Mouse (Mus musculus): ENCODE results near the gene Npas2. TPM values are rescaled to one million over a fixed set of nuclear protein-coding genes. Genes with fewer than 3 reads are reported as not detected.

The Npas2 gene
- total and polyA plus RNA-seq, 2 experiments from 2014 or later: 0.80 to 2.8 TPM

DNA sequence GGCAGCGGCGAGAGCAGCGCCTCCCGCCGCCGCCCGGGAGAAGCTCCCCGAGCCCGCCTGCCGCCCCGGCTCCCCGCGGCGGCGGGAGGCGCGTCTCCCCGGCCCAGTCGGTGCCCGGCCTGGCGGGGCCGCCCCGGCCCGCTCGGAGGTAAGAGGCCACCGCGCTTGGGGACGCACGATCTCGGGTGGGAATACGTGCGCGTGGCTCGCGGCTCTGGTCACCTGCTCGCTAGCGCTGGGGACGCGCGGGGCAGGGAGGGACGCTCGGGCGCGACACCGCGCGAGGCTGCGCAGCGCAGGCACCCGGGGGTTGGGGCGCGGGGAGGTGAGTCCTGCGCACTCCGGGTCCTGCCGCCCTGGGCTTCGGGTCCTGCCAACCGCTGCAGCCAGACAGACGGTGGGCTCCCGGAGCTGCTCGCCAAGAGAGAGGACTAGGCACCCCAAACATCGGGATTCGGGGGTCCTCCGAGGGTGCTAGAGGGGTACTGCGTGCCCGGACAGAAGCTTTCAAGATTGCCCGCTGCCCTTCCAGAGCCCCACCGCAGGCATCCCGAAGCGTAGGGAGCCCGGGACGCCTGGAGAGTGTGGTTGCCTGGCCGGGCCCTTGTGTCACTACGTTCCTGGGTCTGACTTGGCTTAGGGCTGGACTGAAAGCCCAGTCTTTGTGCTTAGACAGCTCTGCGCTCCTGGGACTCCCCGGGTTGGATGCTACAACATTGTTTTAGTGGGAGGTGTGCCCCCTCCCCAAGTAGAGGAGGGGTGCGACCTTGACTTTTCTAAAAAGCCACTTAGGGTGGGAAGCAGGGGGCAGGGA is 538 bp downstream of the Npas2 start:
- 2% methylated on average over 63 of the region's 76 CpGs for WGBS
- peaks cover 19% of the 10 kb centered on the region for H3K27me3 ChIP-seq (ENCODE audit: insufficient read depth, low read length)
- TF ChIP-seq CTCF (IDR thresholded peaks at IDR 0.05; ENCODE audit: low read depth): no peak

DNA sequence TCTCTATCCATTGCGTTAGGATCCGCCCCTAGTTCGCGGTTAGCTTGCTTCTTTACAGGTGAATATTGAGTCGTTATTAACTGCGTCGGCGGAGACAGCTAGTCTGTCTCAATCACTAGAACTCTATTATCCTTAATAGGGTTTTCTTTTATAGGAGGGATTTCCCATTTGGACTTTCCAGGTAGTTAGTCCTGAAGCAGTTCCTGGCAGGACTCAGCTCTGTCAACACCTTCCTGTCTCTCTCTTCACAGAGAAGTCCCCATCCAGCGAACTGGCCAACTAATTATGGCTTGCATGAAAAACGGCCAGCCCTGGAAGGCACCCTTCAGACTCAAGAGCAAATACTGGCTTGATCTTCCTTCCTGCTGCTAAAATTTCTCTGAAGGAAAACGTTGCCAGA is 1.4 kb downstream of the Npas2 start:
- Histone ChIP-seq H3K9ac (replicated peaks; ENCODE audit: low read length) (no peak overlapping the region), H3K4me1 (ENCODE audit: insufficient read depth, low read length) (no peaks in the 10 kb centered on the region; the same call in 1 of the 2 replicates), H3K36me3 (ENCODE audit: insufficient read depth, low read length) (no peaks in the 10 kb centered on the region), H3K27ac (no peak overlapping the region), H3K27me3 (ENCODE audit: insufficient read depth, low read length) (peaks cover 19% of the 10 kb centered on the region), H3K4me2 (ENCODE audit: low read depth, low read length) (peak overlapping the region; percentile 98), H3K4me3 (ENCODE audit: low read length) (peak overlapping the region; percentile 75; the same call in 1 of the 2 replicates), H3K9me3 (ENCODE audit: low read length) (no peaks in the 10 kb centered on the region)
- DNase-seq (ENCODE audit: low spot score) (no peak), ATAC-seq (no peak)
- TF ChIP-seq CTCF (IDR thresholded peaks at IDR 0.05; ENCODE audit: low read depth): no peak
- 4% methylated on average over 11 of the region's 11 CpGs for WGBS

More for the DNA sequence above, 538 bp downstream of the Npas2 start:
- Histone ChIP-seq H3K4me2 (ENCODE audit: low read depth, low read length) (peak overlapping the region; percentile 98), H3K9ac (replicated peaks; ENCODE audit: low read length) (peak overlapping the region; percentile 71), H3K4me1 (ENCODE audit: insufficient read depth, low read length) (no peaks in the 10 kb centered on the region; the same call in 1 of the 2 replicates), H3K4me3 (ENCODE audit: low read length) (peak overlapping the region; percentile 75), H3K9me3 (ENCODE audit: low read length) (no peaks in the 10 kb centered on the region), H3K27ac (no peak overlapping the region; the same call in 1 of the 2 replicates), H3K36me3 (ENCODE audit: insufficient read depth, low read length) (no peaks in the 10 kb centered on the region)
- peak; percentile 81 for ATAC-seq
- DNase-seq (ENCODE audit: low spot score): peak; percentile 69

DNA sequence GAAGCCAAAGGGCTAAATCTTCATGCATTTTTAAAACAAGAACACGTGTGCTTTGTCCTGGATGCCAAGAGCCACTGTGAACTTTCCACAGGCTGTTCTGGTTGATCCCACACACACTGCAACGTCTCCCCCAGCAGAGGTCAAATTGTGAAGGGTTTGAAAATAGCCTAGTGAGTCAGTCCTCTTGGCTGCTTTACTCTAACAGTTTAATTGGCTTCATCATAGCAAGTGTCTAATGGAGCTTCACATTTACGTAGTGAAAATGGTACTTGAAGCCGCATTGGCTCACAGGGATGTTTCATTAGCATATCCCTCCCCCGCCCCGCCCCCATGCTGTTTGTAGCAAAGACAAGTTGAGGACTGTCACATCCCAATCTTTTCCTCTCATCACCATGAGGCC is 2.6 kb downstream of the Npas2 start:
- Histone ChIP-seq H3K4me2 (ENCODE audit: low read depth, low read length) (no peak overlapping the region), H3K27me3 (ENCODE audit: insufficient read depth, low read length) (peaks cover 19% of the 10 kb centered on the region), H3K4me3 (ENCODE audit: low read length) (no peak overlapping the region), H3K9me3 (ENCODE audit: low read length) (no peaks in the 10 kb centered on the region), H3K4me1 (ENCODE audit: insufficient read depth, low read length) (no peaks in the 10 kb centered on the region; the same call in 1 of the 2 replicates), H3K36me3 (ENCODE audit: insufficient read depth, low read length) (no peaks in the 10 kb centered on the region), H3K27ac (no peak overlapping the region), H3K9ac (replicated peaks; ENCODE audit: low read length) (no peak overlapping the region)
- WGBS: 35% methylated on average over 6 of the region's 6 CpGs
- DNase-seq (ENCODE audit: low spot score): no peak
- TF ChIP-seq CTCF (IDR thresholded peaks at IDR 0.05; ENCODE audit: low read depth): no peak
- no peak for ATAC-seq

DNA sequence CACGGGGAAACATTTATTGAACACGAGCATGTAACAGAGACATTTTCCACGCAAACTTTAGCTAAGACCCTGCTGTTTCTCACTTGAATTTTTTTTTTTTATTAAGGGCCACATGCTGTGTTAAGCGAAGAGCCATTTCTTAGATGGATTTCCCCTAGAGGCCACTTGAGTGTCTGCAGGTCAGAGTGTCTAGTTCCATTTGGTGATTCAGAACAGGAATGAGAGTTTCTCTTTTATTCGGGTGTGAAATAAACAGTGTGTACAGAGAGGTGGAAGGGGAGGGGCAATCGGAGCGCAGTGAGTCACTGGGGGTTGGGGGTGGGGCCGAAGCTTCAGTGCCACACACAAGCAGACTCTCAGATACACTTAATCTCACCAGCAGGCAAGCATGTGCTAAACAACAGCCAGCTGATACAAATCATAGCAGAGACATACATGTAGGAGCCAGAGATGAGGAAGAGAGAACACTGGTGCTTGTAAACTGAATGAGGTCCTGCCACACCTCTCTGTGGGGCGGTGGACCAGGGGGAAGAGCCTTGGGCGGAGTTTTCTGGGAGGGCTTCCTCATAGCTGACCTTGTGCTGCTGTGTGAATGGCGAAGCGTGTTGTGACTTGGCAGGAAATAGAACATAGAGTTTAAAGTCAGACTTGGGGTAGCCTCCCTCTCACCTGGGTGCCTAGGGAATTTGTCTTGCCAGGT is 3.3 kb downstream of the Npas2 start:
- H3K4me3 ChIP-seq (ENCODE audit: low read length): no peak overlapping the region
- no peak overlapping the region for H3K27ac ChIP-seq
- TF ChIP-seq CTCF (IDR thresholded peaks at IDR 0.05; ENCODE audit: low read depth): peak; percentile 51
- H3K9ac ChIP-seq (replicated peaks; ENCODE audit: low read length): no peak overlapping the region
- peaks cover 19% of the 10 kb centered on the region for H3K27me3 ChIP-seq (ENCODE audit: insufficient read depth, low read length)
- DNase-seq (ENCODE audit: low spot score) (peak; percentile 40), ATAC-seq (no peak)
- H3K36me3 ChIP-seq (ENCODE audit: insufficient read depth, low read length): no peaks in the 10 kb centered on the region
- no peaks in the 10 kb centered on the region for H3K9me3 ChIP-seq (ENCODE audit: low read length)
- WGBS: 56% methylated on average over 12 of the region's 12 CpGs
- H3K4me2 ChIP-seq (ENCODE audit: low read depth, low read length): no peak overlapping the region
- no peaks in the 10 kb centered on the region; the same call in 1 of the 2 replicates for H3K4me1 ChIP-seq (ENCODE audit: insufficient read depth, low read length)

DNA sequence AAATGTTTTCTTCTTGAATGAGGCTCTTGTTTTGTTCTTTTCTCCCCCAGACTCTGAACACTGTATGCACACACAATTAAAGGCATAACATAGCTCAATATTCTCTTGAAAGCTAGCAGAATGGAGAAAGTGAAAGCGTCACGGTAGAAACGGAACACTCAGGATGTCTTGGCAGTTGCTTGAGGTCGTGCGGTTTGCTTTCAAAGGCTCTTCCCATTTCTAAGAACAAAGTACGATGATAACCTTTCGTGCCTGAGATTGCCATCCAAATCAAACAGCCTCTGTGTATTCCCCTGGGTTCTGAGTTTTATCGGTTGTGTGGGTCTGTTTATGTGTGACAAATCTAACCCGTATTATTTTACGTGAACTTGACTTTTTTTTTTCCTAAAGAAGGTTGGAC is 11.5 kb downstream of the Npas2 start:
- TF ChIP-seq CTCF (IDR thresholded peaks at IDR 0.05; ENCODE audit: low read depth): no peak

DNA sequence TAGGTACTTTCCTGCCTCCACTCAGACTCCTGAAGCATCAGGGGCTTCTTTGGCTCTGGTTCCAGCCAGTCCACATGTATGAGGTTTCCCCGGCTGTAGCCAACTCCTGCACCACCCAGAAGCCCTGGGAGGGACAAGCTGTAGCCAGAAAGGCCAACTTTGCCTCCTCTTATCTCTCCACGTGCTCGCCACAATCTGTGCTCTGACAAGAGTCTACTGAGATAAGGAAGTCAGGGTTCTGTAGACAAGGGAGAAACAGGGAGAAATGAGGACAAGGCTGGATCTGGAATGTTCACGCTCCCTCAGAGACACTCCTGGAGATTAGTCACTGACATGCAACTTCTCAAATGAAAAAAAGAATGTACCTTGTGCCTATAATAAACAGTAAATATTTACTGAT is 12.2 kb downstream of the Npas2 start:
- Histone ChIP-seq H3K4me2 (ENCODE audit: low read depth, low read length) (no peak overlapping the region), H3K9ac (replicated peaks; ENCODE audit: low read length) (no peak overlapping the region), H3K4me3 (ENCODE audit: low read length) (no peak overlapping the region), H3K9me3 (ENCODE audit: low read length) (no peaks in the 10 kb centered on the region), H3K27me3 (ENCODE audit: insufficient read depth, low read length) (no peaks in the 10 kb centered on the region; the same call in 1 of the 2 replicates), H3K27ac (no peak overlapping the region), H3K4me1 (ENCODE audit: insufficient read depth, low read length) (no peaks in the 10 kb centered on the region), H3K36me3 (ENCODE audit: insufficient read depth, low read length) (no peaks in the 10 kb centered on the region)
- no peak for TF ChIP-seq CTCF (IDR thresholded peaks at IDR 0.05; ENCODE audit: low read depth)
- WGBS: 86% methylated on average over 4 of the region's 4 CpGs
- DNase-seq (ENCODE audit: low spot score) (no peak), ATAC-seq (no peak)

More for the DNA sequence above, 11.5 kb downstream of the Npas2 start:
- H3K9me3 ChIP-seq (ENCODE audit: low read length): no peaks in the 10 kb centered on the region
- H3K9ac ChIP-seq (replicated peaks; ENCODE audit: low read length): no peak overlapping the region
- DNase-seq (ENCODE audit: low spot score) (no peak), ATAC-seq (no peak)
- WGBS: 76% methylated on average over 10 of the region's 10 CpGs
- H3K36me3 ChIP-seq (ENCODE audit: insufficient read depth, low read length): no peaks in the 10 kb centered on the region
- no peaks in the 10 kb centered on the region for H3K4me1 ChIP-seq (ENCODE audit: insufficient read depth, low read length)
- no peak overlapping the region for H3K27ac ChIP-seq
- H3K4me2 ChIP-seq (ENCODE audit: low read depth, low read length): no peak overlapping the region
- H3K27me3 ChIP-seq (ENCODE audit: insufficient read depth, low read length): no peaks in the 10 kb centered on the region; the same call in 1 of the 2 replicates
- H3K4me3 ChIP-seq (ENCODE audit: low read length): no peak overlapping the region
